18 mouse cellular contexts compared by ENCODE assay signal in the genomic region with DNA sequence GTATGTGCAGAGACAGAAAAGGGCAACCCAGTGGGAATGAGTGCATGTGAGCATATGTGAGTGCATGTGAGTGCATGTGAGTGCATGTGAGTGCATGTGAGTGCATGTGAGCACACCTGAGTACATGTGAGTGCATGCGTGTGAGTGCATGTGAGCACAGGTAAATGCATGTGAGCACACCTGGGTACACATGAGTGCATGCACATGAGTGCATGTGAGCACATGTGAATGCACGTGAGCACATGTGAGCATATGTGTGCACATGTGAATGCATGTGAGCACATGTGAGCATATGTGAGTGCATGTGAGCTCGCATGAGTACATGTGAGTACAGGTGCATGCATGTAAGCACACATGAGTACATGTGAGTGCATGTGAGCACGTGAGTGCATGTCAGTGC.
DNase-seq lines count a peak whose midpoint lies in the region; ATAC-seq and TF ChIP-seq lines count a peak whose summit lies in the region.
"Had no signal": no experiment of that assay in that cellular context is flagged by ENCODE, and none has a peak within 500 bp of the region (broad histone marks: within the 10 kb centered on the region; RNA-seq: fewer than 3 reads in every experiment).

No protein-coding gene starts in this region.

- H3K9ac ChIP-seq in MEL (ENCODE audit: control insufficient read depth, low read depth, low read length, poor library complexity, severe bottlenecking), result no peak overlapping the region
- H3K9ac ChIP-seq: embryonic facial prominence, embryonic 12.5 days; forebrain, embryonic 13.5 days; forebrain, embryonic 15.5 days; forebrain, postnatal 0 days had no signal

- TF ChIP-seq CTCF in MEL (IDR thresholded peaks at IDR 0.05 in 2 of 3, conservative IDR thresholded peaks at IDR 0.05 in 1 of 3; ENCODE audit: control insufficient read depth in 1 of 3, insufficient read depth in 1 of 3, low read depth in 2 of 3, low read length in 3 of 3, poor library complexity in 1 of 3, severe bottlenecking in 1 of 3), result no peak

- no peaks in the 10 kb centered on the region for H3K79me2 ChIP-seq in MEL (ENCODE audit: control insufficient read depth, insufficient read depth, low read length, poor library complexity)

- TF ChIP-seq RAD21 in MEL (IDR thresholded peaks at IDR 0.05; ENCODE audit: low read depth, low read length), result no peak

- TF ChIP-seq POLR2A in MEL (IDR thresholded peaks at IDR 0.05; ENCODE audit: control insufficient read depth in 1 of 2, insufficient read depth in 1 of 2, low read depth in 1 of 2, low read length in 2 of 2, poor library complexity in 1 of 2), result no peak

- no peak for DNase-seq in MEL (ENCODE audit: low read depth, low spot score)
- DNase-seq in adrenal gland, adult 18-20 months (ENCODE audit: low spot score in 2 of 2), result no peak
- DNase-seq: adrenal gland, adult 8-10 months; adrenal gland, postnatal 14 days; adrenal gland, postnatal 36 days; cerebellum, adult 11-12 months; cerebellum, adult 2 months; cerebellum, adult 9-10 months; cerebellum, postnatal 10 days; cerebellum, postnatal 25 days; forebrain, postnatal 0 days had no signal

- peaks cover 3% of the 10 kb centered on the region; the same call in 1 of the 2 replicates for H3K4me1 ChIP-seq in megakaryocyte, embryonic 14.5 days
- no peaks in the 10 kb centered on the region for H3K4me1 ChIP-seq in MEL (ENCODE audit: control insufficient read depth in 1 of 2, insufficient read depth in 2 of 2, low read length in 2 of 2)
- H3K4me1 ChIP-seq: embryonic facial prominence, embryonic 10.5 days; embryonic facial prominence, embryonic 12.5 days; forebrain, embryonic 13.5 days; forebrain, embryonic 15.5 days had no signal

- H3K36me3 ChIP-seq in megakaryocyte, embryonic 14.5 days (replicated peaks; ENCODE audit: low read length), result no peaks in the 10 kb centered on the region
- H3K36me3 ChIP-seq in MEL (ENCODE audit: control insufficient read depth in 1 of 2, insufficient read depth in 2 of 2, low read length in 2 of 2), result no peaks in the 10 kb centered on the region
- H3K36me3 ChIP-seq: embryonic facial prominence, embryonic 10.5 days; embryonic facial prominence, embryonic 12.5 days; forebrain, embryonic 15.5 days had no signal

- TF ChIP-seq EP300 in MEL (IDR thresholded peaks at IDR 0.05; ENCODE audit: low read depth in 1 of 2, low read length in 2 of 2), result no peak

- no peak overlapping the region for H3K27ac ChIP-seq in MEL (ENCODE audit: control insufficient read depth, low read depth, low read length)
- H3K27ac ChIP-seq: embryonic facial prominence, embryonic 10.5 days; embryonic facial prominence, embryonic 12.5 days; forebrain, embryonic 13.5 days; forebrain, embryonic 15.5 days had no signal

- H3K4me3 ChIP-seq in megakaryocyte, embryonic 14.5 days (replicated peaks), result peak overlapping the region; percentile 73
- H3K4me3 ChIP-seq in MEL (ENCODE audit: control insufficient read depth in 1 of 2, insufficient read depth in 1 of 2, low read depth in 2 of 2, low read length in 2 of 2), result no peak overlapping the region
- H3K4me3 ChIP-seq: embryonic facial prominence, embryonic 10.5 days; embryonic facial prominence, embryonic 12.5 days; forebrain, embryonic 13.5 days; forebrain, embryonic 15.5 days had no signal

- peaks cover 4% of the 10 kb centered on the region; the same call in 1 of the 2 replicates for H3K9me3 ChIP-seq in megakaryocyte, embryonic 14.5 days
- H3K9me3 ChIP-seq in MEL (replicated peaks; ENCODE audit: insufficient read depth, low read length), result no peaks in the 10 kb centered on the region
- H3K9me3 ChIP-seq: embryonic facial prominence, embryonic 10.5 days; embryonic facial prominence, embryonic 12.5 days; forebrain, embryonic 13.5 days; forebrain, embryonic 15.5 days had no signal

- H3K27me3 ChIP-seq in megakaryocyte, embryonic 14.5 days (replicated peaks), result peaks cover 4% of the 10 kb centered on the region
- H3K27me3 ChIP-seq in MEL (ENCODE audit: control insufficient read depth in 1 of 2, insufficient read depth in 2 of 2, low read length in 2 of 2), result no peaks in the 10 kb centered on the region; a peak in 1 of 4 replicates
- H3K27me3 ChIP-seq: embryonic facial prominence, embryonic 12.5 days; forebrain, embryonic 13.5 days; forebrain, embryonic 15.5 days had no signal

- no peak for ATAC-seq in megakaryocyte, adult 5-6 weeks (ENCODE audit: poor library complexity, severe bottlenecking)
- no peak for ATAC-seq in megakaryocyte progenitor cell, adult 5-6 weeks (replicated peaks; ENCODE audit: poor library complexity)
- ATAC-seq: forebrain, embryonic 13.5 days; forebrain, embryonic 15.5 days; forebrain, postnatal 0 days had no signal

TF ChIP-seq in MEL, 35 proteins besides CTCF, POLR2A, EP300 and RAD21:
- TF ChIP-seq USF1 (IDR thresholded peaks at IDR 0.05; ENCODE audit: low read depth, low read length), result no peak
- peak; percentile 78; the same call in 1 of the 2 replicates for TF ChIP-seq POLR2AphosphoS5 (IDR thresholded peaks at IDR 0.05; ENCODE audit: borderline replicate concordance, low read depth, low read length)
